Mouse (Mus musculus) heart, embryonic 13.5 days (tissue): ENCODE results near the gene Akap9. TPM values are rescaled to one million over a fixed set of nuclear protein-coding genes. Genes with fewer than 3 reads are reported as not detected.
A peak's percentile ranks its signal among the peaks of the same experiment; 100 is the strongest.
"Not testable (repeated sequence)": the region's sequence is repeated elsewhere in the genome, so short reads cannot be mapped to it uniquely, and the experiment has no call there.

ENCODE experiments used
- ATAC-seq: fragments of 200-750 bp; cut with Nextera tagmentation; 2 replicates; pipeline ENCODE4 v1.8.0; 2017; ENCODE audit warnings: moderate TSS enrichment; ENCODE audit not compliant: insufficient number of reproducible peaks, low FRiP score, low TSS enrichment; ENCODE audit errors: extremely low read depth
- H3K27ac ChIP-seq: fragments of 300-500 bp; sonication (generic); replicated peaks from 2 replicates; pipeline ENCODE4 v1.5.1; 2015; ENCODE audit warnings: moderate library complexity, mild to moderate bottlenecking, inconsistent platforms
- H3K27me3 ChIP-seq: fragments of 300-500 bp; sonication (generic); replicated peaks from 2 replicates; pipeline ENCODE4 v1.6.1; 2015; ENCODE audit warnings: mild to moderate bottlenecking, inconsistent platforms
- H3K36me3 ChIP-seq: fragments of 300-500 bp; sonication (generic); 2 replicates; pipeline ENCODE4 v1.6.1; 2015; ENCODE audit warnings: mild to moderate bottlenecking, inconsistent platforms
- H3K4me1 ChIP-seq: fragments of 300-500 bp; sonication (generic); 2 replicates; pipeline ENCODE4 v1.6.1; 2015; ENCODE audit warnings: inconsistent platforms
- H3K4me2 ChIP-seq: fragments of 300-500 bp; sonication (generic); 2 replicates; pipeline ENCODE4 v1.6.1; 2015; ENCODE audit warnings: inconsistent platforms, mild to moderate bottlenecking, moderate library complexity
- H3K4me3 ChIP-seq: fragments of 300-500 bp; sonication (generic); 2 replicates; pipeline ENCODE4 v1.5.1; 2015; ENCODE audit warnings: moderate library complexity, mild to moderate bottlenecking, inconsistent platforms
- H3K9ac ChIP-seq: fragments of 300-500 bp; sonication (generic); 2 replicates; pipeline ENCODE4 v1.6.1; 2015; ENCODE audit warnings: inconsistent platforms, mild to moderate bottlenecking, moderate library complexity
- H3K9me3 ChIP-seq: fragments of 300-500 bp; sonication (generic); 2 replicates; pipeline ENCODE4 v1.6.1; 2016; ENCODE audit warnings: inconsistent platforms
- WGBS: fragments of 180-500 bp; shearing (Covaris S2); methylation state at CpG from one replicate; pipeline ENCODE4 v1.1.7; 2015; ENCODE audit warnings: mixed read lengths; 5-methylcytosine and 5-hydroxymethylcytosine counted together
- polyA plus RNA-seq: library from polyadenylated mRNA; unstranded; fragments of >200 nt; fragmentation: Nextera tagmentation; extraction: Ambion mirVana; gene quantifications from 2 replicates; pipeline ENCODE4 v1.2.1, GENCODE M21; 2015

Gene Akap9
- polyA plus RNA-seq, 1 experiment from 2014 or later, result 95.5 TPM

DNA sequence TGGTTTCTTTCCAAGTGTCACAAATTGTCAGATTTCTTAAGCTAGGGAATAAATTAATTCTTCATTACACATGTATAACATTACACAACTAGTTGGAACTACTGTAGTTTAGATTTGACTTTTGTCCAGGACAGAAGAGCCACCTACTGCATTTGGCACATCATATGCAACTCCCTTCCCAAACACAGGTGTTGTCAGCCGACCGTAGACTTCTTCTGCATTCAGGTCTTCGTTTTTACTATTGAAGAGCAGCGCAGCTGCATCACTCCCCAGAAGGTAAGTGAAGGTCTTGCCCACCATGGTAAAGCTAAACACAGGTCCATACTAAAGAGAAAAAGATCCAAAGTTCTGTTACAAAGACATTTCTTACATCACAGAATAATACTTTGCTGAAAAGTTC, 173.2 kb downstream of the Akap9 start:
- Histone ChIP-seq H3K27me3 (no peaks in the 10 kb centered on the region), H3K9me3 (no peaks in the 10 kb centered on the region), H3K36me3 (peaks cover 54% of the 10 kb centered on the region), H3K9ac (no peak overlapping the region), H3K27ac (no peak overlapping the region), H3K4me1 (peaks cover 19% of the 10 kb centered on the region), H3K4me2 (no peak overlapping the region), H3K4me3 (no peak overlapping the region)
- 88% methylated on average over 4 of the region's 4 CpGs for WGBS
- ATAC-seq, result no peak

DNA sequence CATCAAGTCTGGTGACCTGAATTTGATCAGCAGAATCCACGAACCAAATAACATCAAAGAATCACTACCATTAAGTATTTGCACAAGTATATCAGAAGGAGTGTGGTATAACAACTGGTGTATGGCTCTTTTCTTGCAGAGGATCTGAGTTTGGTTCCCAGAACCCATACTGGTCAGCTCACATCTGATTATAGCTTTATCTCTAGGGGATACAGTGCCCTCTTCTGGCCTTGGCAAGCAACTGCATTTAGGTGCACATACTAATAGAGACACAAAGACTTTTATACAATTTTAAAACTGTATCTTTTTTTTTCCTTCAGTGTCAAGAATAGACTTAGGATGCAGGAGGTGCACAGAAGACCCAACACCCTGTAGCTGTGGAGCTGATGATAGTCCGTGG, 173.9 kb downstream of the Akap9 start:
- H3K4me3 ChIP-seq, result no peak overlapping the region
- no peaks in the 10 kb centered on the region for H3K27me3 ChIP-seq
- no peak for ATAC-seq
- H3K9ac ChIP-seq, result no peak overlapping the region
- H3K27ac ChIP-seq, result no peak overlapping the region
- H3K9me3 ChIP-seq, result no peaks in the 10 kb centered on the region
- peaks cover 19% of the 10 kb centered on the region for H3K4me1 ChIP-seq
- H3K4me2 ChIP-seq, result no peak overlapping the region
- H3K36me3 ChIP-seq, result peaks cover 54% of the 10 kb centered on the region
- 90% methylated on average over 2 of the region's 2 CpGs for WGBS

DNA sequence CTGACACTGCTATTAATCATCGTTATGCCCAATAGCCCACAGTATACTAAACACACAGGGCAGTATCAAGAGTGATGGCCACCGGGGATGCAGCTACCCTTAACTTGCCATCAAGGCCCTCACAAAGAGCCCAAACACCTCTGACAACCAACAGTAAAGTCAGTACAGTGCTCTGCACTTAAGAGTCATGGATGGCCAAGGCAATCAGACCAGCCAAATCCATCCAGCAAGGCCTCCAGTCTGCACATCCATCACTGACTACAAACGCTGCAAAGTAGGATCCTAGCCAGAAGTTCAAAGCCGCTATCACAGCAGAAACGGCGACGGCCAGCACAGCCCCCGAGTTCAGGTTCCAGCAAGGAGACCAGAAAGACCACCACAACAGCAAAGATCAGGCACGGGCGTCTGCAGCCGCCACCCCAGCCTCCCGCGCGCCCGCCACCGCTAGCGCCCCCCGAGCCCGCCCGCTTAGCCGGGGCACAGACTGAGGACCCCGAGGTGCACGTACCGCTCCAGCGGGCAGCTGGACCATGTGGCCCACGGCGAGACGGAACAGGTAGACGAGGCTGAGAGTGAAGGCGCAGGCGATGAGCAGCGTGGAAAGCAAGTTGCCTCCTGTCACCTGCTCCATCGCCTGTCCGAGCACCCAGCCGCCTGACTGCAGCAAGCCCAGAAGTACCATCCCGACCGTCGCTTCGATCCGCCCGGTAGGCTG, 175.9 kb downstream of the Akap9 start:
- WGBS, result 1% methylated on average over 41 of the region's 41 CpGs
- peak overlapping the region; percentile 84 for H3K4me2 ChIP-seq

DNA sequence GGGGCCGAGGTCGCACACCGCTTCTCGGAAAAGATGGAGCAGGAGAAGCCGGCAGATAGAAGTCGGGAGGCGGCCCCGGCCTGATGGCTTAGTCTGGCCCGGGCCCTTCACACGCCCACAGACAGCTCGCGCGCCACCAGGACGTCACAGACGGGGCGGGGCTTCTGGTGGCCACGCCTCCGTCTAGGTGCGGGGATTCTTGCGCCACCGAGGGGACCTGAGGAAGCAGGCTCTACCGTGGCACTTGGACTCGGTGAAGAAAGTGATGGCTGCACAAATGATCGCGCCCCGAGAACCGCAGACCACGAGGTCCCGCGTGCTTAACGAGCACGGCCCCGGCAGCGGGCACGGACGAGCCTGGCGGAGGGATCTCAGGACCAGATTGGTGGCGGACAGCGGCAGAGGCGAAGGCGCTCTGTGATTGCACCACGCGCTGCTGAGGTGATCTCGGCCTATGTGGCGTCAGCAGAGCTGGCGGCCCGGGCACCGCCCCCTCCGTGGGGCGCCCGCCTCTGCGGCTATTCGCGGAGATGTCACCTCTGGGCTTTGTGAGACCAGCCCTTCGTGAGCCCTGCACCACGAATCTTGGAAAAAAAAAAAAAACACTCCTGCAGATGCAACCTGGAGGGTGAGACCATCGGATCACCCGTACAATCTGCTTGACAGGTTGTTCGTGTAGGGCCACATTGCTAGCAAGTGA, 176.6 kb downstream of the Akap9 start, which contains the start of gene Cyp51:
Gene Cyp51, minus strand, starts transcription at position 406 of the 700 bp plus-strand sequence.
- under 1% methylated on average over 59 of the region's 59 CpGs for WGBS
- ATAC-seq, result peak; percentile 96
- peaks cover 31% of the 10 kb centered on the region for H3K36me3 ChIP-seq

More for the DNA sequence above, 175.9 kb downstream of the Akap9 start:
- Histone ChIP-seq H3K9me3 (no peaks in the 10 kb centered on the region), H3K4me3 (peak overlapping the region; percentile 94), H3K36me3 (peaks cover 38% of the 10 kb centered on the region), H3K27me3 (no peaks in the 10 kb centered on the region), H3K4me1 (peaks cover 19% of the 10 kb centered on the region), H3K9ac (peak overlapping the region; percentile 93), H3K27ac (peak overlapping the region; percentile 96)
- ATAC-seq, result peak; percentile 29

DNA sequence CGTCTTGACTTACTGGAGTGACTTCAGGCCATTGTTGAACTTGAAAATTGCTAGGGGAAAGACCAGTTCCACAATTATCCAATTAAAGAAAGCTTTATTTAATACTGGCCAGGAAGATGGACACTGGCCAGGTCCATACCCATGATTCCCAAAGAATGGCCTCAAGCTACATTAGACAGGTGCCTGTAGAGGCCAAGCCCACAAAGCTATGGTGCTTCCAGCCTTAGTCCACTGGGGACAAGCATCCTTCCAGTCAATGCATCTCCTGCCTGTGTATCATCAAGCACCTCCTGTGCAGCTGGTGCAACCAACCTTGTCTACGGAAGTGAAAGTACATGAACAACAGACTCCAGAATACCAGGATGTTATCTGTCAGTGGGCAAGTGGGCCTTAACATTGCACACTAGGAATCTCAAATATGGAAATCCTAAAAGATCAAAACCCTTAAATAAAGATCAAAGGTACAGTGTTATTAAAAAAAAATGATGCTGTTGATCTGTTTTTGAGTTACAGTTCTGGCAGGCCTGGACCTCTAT, 177.9 kb downstream of the Akap9 start:
- H3K27me3 ChIP-seq, result no peaks in the 10 kb centered on the region
- ATAC-seq, result no peak
- H3K4me2 ChIP-seq, result no peak overlapping the region
- peaks cover 20% of the 10 kb centered on the region for H3K36me3 ChIP-seq
- H3K4me1 ChIP-seq, result peaks cover 19% of the 10 kb centered on the region
- H3K27ac ChIP-seq, result no peak overlapping the region
- no peaks in the 10 kb centered on the region for H3K9me3 ChIP-seq
- H3K4me3 ChIP-seq, result no peak overlapping the region
- 86% methylated on average over 2 of the region's 2 CpGs for WGBS
- no peak overlapping the region for H3K9ac ChIP-seq

More for the DNA sequence above, 176.6 kb downstream of the Akap9 start, which contains the start of gene Cyp51:
- Histone ChIP-seq H3K4me3 (peak within 1 kb of the TSS; percentile 94), H3K27me3 (no peaks in the 10 kb centered on the region), H3K9me3 (no peaks in the 10 kb centered on the region), H3K9ac (peak within 1 kb of the TSS; percentile 93), H3K4me1 (peaks cover 19% of the 10 kb centered on the region), H3K27ac (peak within 1 kb of the TSS; percentile 96), H3K4me2 (peak within 1 kb of the TSS; percentile 84)

DNA sequence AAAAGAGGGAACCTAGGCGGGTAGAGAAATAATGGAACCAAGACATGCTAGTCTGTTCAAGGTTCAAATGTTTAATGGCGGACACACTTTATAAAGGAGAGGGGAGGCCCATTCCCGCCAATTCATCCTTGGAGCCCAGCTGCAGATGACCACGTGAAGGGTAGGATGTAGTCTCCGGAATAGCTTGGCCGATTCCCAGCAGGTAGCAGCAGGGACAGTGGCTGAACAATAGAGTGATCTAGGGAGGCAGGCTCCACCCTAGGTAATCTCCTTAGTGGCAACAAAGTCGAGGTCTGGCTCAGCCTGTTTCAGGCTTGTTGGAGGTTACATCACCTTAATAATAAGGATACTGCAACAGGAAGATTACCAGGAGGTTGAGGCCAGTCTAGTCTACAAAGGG, 179.2 kb downstream of the Akap9 start:
- not testable (repeated sequence) for H3K36me3 ChIP-seq, H3K27me3 ChIP-seq, H3K27ac ChIP-seq, H3K9me3 ChIP-seq, ATAC-seq, H3K9ac ChIP-seq, H3K4me3 ChIP-seq, H3K4me2 ChIP-seq
- WGBS, result 67% methylated on average over 7 of the region's 7 CpGs
- H3K4me1 ChIP-seq, result peaks cover 19% of the 10 kb centered on the region

DNA sequence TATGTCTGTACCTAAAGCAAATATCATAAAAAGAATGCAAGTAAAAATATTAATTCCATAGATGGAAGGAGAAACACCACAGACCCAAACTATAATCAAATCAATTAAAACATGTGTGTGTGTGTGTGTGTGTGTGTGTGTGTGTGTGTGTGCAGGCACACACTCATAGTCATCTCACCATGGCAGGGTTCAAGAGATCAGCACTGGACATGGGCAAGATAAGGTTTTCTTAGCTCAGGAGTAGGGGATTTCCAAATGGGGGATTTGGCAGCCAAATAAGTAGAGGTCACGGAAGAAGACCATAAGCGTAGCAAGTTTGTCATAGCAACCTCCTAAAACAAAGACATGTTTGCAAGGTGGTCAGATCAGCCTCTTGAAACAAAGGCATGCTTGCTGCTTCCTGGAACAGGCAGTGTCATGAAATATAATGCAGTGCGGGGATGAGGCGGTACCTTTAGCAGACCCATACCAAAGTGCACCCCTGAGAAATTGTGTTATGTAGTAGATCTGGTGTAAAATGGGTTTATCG, 184.8 kb downstream of the Akap9 start:
- no peak for ATAC-seq
- no peak overlapping the region for H3K4me2 ChIP-seq

More for the DNA sequence above, 184.8 kb downstream of the Akap9 start:
- Histone ChIP-seq H3K27ac (no peak overlapping the region), H3K9ac (no peak overlapping the region), H3K4me3 (no peak overlapping the region), H3K27me3 (no peaks in the 10 kb centered on the region), H3K9me3 (no peaks in the 10 kb centered on the region), H3K4me1 (no peaks in the 10 kb centered on the region), H3K36me3 (no peaks in the 10 kb centered on the region)
- 85% methylated on average over 5 of the region's 5 CpGs for WGBS

Other genes starting within 250 kb of the Akap9 start
- 6.0 and 6.1 TPM in 2 replicates for gene Ankib1, start 125.1 kb upstream of the Akap9 start, polyA plus RNA-seq
- 33.2 and 35.9 TPM in 2 replicates for gene Krit1, start 124.9 kb upstream of the Akap9 start, polyA plus RNA-seq
- 0.23 and 0.27 TPM in 2 replicates for gene Lrrd1, start 82.9 kb upstream of the Akap9 start, polyA plus RNA-seq
- gene Mterf1a, start 34.1 kb upstream of the Akap9 start, polyA plus RNA-seq, result 5.2 TPM in 2 replicates
- 32.8 and 33.1 TPM in 2 replicates for gene Cyp51, start 176.7 kb downstream of the Akap9 start, polyA plus RNA-seq